Mouse (Mus musculus): Measurements from ENCODE around the gene Tmem72.

DNA sequence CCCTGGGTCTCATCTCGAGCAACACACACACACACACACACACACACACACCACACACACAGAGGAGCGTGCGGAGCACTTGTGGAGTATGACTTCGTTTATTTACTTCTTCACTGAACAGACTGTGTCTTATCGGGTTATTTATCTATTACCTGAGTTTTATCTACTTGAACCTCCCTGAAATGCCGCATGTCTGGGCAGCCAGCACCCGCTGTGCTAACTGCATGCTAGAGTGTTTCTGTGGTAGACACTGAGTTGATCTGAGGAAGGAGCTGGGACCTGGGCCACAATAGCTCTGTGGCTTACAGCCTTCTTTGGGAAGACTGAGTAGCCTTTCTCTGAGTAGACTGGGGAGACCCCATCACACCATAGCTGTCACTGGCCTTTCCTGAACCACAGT lies 1.1 kb upstream of the Tmem72 start:
- TF ChIP-seq CTCF (IDR thresholded peaks at IDR 0.05; ENCODE audit: borderline replicate concordance, insufficient read depth, low read length): no peak
- no peak for TF ChIP-seq POLR2A (IDR thresholded peaks at IDR 0.05; ENCODE audit: low read depth, low read length)
